Mouse (Mus musculus): ENCODE results near the gene Lrig1.

The Lrig1 gene

DNA sequence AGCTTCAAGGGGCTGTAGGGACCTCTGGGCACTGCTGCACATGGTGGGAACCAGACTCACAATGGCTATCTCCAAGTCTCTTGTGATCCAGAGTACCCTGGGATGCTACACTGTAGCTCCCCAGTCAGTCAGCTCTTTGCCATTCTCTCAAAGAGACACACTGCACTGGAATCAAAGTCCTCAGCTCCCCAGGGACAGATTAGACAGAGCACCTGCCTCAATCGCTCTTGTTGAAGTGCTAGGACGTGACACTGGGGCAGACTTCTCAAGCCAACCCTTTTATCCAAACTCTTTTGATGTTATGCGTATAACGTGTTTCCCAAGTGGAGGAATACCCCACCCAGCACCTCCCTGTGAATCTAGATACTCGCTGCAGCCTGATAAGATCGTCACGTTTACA is 23.7 kb downstream of the Lrig1 start:
- no peak for DNase-seq

GRCm38 (mm10) chr6:94672426-94672825 is 27.5 kb downstream of the Lrig1 start:
- DNase-seq = peak; percentile 26

GRCm38 (mm10) chr6:94669370-94669769 is 30.6 kb downstream of the Lrig1 start:
- DNase-seq = no peak

DNA sequence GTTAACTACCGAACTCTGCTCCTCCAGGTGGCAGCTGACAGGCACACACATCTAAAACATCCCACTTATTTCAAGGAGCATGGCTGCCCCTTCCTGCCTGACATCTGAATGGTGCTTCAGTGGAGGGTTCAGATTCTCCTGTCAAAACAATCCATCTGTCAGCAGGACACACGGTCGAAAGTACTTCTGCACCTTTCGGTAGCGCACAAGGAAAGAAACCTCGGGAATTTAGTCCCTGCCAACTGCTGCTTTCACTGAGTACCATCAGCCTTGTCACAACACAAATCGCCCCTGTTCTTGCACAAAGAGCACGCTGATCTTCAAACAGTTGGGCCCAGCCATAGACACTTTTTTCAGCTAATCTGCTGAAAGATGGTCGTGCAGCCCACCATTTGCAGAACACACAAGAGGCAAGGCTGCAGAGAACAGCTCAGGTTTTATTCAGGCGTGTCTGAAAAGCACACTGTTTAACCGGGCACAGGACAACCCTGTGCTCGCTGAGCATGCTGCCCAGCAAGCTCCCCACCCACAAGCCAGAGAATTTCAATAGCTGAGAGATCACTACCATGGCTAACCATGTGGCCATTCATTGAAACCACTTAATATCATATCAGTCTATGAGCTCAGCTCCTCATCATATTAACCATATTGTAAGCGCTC is 31.6 kb downstream of the Lrig1 start:
- DNase-seq = no peak

GRCm38 (mm10) chr6:94667131-94667530 is 32.8 kb downstream of the Lrig1 start:
- DNase-seq = no peak

- DNase-seq = no peak
Measured at GRCm38 (mm10) chr6:94666432-94667119, 33.4 kb downstream of the Lrig1 start.

DNA sequence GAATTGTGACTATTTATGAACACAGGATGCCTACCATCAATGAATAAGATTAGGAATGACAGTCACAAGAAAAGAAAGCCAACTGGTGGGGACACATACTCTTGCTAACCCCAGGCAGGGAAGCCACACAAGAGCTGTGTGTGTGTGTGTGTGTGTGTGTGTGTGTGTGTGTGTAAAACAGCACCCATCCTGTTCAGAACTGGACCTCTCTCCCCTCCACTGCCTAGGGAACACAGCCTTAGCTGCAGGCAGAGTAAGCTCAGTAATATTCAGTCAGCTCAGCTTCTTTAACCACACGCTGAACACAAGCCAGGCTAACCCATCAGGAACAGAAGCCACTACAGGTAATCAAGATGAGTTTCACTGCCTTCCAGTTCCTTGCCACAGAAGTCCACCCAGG is 34.3 kb downstream of the Lrig1 start:
- no peak for DNase-seq

DNA sequence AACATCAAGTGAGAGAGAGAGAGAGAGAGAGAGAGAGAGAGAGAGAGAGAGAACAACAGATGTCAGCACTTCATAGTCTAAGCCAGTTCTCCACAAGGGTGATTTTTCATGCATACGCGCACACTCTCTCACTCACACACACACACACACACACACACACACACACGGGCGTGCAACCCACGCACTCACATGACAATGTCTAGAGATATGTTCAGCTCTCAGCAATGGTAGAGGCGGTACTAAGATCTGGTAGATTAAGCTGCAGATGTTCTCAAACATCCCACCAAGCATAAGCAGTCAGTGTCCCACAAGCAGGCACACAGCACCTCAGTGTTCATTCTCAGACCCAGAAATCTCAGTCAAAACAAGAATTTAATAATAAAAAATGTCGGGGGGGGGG is 34.7 kb downstream of the Lrig1 start:
- DNase-seq = peak; percentile 74

- DNase-seq = no peak
Measured at GRCm38 (mm10) chr6:94664000-94664399, 36.0 kb downstream of the Lrig1 start.

- no peak for DNase-seq
Measured at GRCm38 (mm10) chr6:94661923-94662322, 38.0 kb downstream of the Lrig1 start.

DNA sequence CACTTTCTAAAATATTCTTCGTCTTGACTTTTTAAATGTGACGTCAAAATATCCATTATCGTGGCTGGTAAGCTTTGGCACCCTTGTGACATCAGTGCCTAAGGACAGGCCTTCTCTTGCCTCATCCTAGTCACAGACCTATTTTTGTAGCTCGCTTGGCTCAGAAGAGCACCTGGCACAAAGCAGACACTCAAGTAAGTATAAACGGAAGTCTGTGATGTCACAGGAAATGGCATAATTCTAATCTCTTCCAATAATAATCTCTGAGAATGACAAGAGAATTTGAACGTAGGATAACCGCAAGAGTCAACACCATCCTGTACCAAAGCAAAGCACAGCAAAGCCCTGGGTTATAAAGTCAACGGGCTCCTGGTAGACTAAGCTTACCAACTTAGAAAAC is 38.6 kb downstream of the Lrig1 start:
- no peak for DNase-seq

DNA sequence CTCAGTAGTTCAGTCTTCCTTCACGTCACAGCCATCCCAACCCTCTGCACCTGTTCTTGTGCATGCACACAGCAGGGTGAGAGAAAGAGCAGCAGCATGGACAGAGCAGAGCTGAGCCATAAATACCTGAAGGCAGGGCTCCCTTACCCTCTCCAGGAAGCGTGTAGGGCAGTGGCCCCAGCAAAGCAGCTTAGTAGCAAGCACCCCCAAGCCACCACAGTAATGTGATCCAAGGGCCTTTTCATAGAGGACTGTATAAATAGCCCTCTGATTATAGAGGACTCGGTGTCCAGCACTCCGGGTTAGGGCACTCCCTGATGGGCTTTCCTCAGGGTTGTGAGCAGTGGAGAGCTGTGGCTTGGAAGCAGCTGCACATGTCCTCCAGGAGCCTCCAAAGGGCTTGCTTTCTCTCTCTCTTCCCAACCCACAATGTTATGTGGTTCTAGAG is 40.0 kb downstream of the Lrig1 start:
- no peak for DNase-seq

- DNase-seq = no peak
Measured at GRCm38 (mm10) chr6:94658136-94658480, 41.9 kb downstream of the Lrig1 start.

- DNase-seq = no peak
Measured at GRCm38 (mm10) chr6:94657204-94658135, 42.5 kb downstream of the Lrig1 start.

DNA sequence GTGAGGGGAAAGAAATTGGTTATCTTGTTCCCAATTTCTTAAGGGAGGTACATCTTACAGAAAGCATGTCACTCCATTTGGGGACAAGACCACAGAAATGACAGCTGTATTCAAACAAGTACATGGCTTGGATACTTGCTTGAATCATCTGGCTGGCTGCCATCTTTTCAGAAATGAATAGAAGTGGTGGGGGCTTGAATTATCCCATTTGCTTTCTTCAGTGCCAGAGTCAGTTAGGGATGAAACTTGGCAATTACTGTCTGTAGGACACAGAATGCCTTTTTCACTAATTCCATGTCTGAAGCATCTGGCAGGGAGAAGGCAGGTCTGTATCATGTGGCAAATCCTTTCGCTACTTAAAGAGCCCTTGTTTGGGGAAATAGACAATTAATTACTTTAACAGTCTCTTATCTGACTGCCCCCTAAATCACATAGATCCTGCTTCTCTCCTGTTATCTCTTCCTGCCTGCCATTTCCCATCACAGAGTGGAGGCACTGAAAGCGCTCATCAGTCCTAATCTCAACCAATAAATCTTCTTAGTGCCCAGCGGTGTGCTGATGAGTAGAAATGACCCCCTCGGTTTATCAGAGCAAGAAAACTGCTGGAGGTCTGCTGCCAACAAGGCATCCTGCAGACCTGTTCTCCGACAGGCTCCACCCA is 44.0 kb downstream of the Lrig1 start:
- DNase-seq = no peak

GRCm38 (mm10) chr6:94653388-94654316 is 46.3 kb downstream of the Lrig1 start:
- no peak for DNase-seq

- no peak for DNase-seq
Measured at GRCm38 (mm10) chr6:94652659-94653213, 47.2 kb downstream of the Lrig1 start.

GRCm38 (mm10) chr6:94651541-94651940 is 48.4 kb downstream of the Lrig1 start:
- peak; percentile 54 for DNase-seq

- no peak for DNase-seq
Measured at GRCm38 (mm10) chr6:94649637-94650036, 50.3 kb downstream of the Lrig1 start.

GRCm38 (mm10) chr6:94648496-94648895 is 51.5 kb downstream of the Lrig1 start:
- no peak for DNase-seq

GRCm38 (mm10) chr6:94647574-94648430 is 52.2 kb downstream of the Lrig1 start:
- DNase-seq = peak; percentile 77
